Comparison of ENCODE assay signal across 25 mouse cellular contexts in genomic region chr17:30133641-30134040, GRCm38 (mm10).
DNase-seq lines count a peak whose midpoint lies in the region; ATAC-seq and TF ChIP-seq lines count a peak whose summit lies in the region.
"Had no signal": no experiment of that assay in that cellular context is flagged by ENCODE, and none has a peak within 500 bp of the region (broad histone marks: within the 10 kb centered on the region; RNA-seq: fewer than 3 reads in every experiment).

No protein-coding gene starts in this region.

- no peaks in the 10 kb centered on the region for H3K27me3 ChIP-seq in liver, adult 2 months (ENCODE audit: control insufficient read depth, insufficient read depth, low read length)
- no peaks in the 10 kb centered on the region for H3K27me3 ChIP-seq in liver, embryonic 12.5 days (replicated peaks)
- no peaks in the 10 kb centered on the region for H3K27me3 ChIP-seq in small intestine, adult 2 months (ENCODE audit: control insufficient read depth, insufficient read depth, low read length)
- no peaks in the 10 kb centered on the region for H3K27me3 ChIP-seq in embryonic facial prominence, embryonic 10.5 days (replicated peaks; ENCODE audit: low read depth, poor library complexity, severe bottlenecking)
- H3K27me3 ChIP-seq: embryonic facial prominence, embryonic 15.5 days; heart, embryonic 13.5 days; limb, embryonic 13.5 days; neural tube, embryonic 12.5 days; Patski had no signal

- no peak overlapping the region for H3K4me2 ChIP-seq in liver, embryonic 12.5 days
- H3K4me2 ChIP-seq: embryonic facial prominence, embryonic 15.5 days; heart, embryonic 13.5 days; hindbrain, embryonic 14.5 days; limb, embryonic 13.5 days; neural tube, embryonic 12.5 days had no signal

- ATAC-seq in liver, embryonic 12.5 days, result no peak
- ATAC-seq: activated CD4-positive, CD25-positive, alpha-beta regulatory T cell, adult 4 months; forebrain, postnatal 0 days; Patski had no signal

- 74% methylated on average over 12 of the region's 12 CpGs for WGBS in liver, adult 2 months
- 62% methylated on average over 12 of the region's 12 CpGs for WGBS in liver, embryonic 12.5 days (ENCODE audit: insufficient replicate concordance)
- 30% methylated on average over 12 of the region's 12 CpGs for WGBS in small intestine, adult 2 months
- WGBS in embryonic facial prominence, embryonic 10.5 days, result 86% methylated on average over 12 of the region's 12 CpGs

- H3K27ac ChIP-seq in liver, adult 2 months (replicated peaks; ENCODE audit: insufficient read depth, low read depth, low read length), result peak overlapping the region; percentile 66
- no peak overlapping the region for H3K27ac ChIP-seq in liver, embryonic 12.5 days
- H3K27ac ChIP-seq in small intestine, adult 2 months (ENCODE audit: insufficient read depth, low read depth, low read length), result peak overlapping the region; percentile 55
- H3K27ac ChIP-seq in embryonic facial prominence, embryonic 10.5 days (replicated peaks), result no peak overlapping the region
- H3K27ac ChIP-seq: embryonic facial prominence, embryonic 15.5 days; heart, embryonic 13.5 days; hindbrain, embryonic 14.5 days; kidney, postnatal 0 days; limb, embryonic 13.5 days; neural tube, embryonic 12.5 days had no signal

- H3K4me3 ChIP-seq in liver, adult 2 months (ENCODE audit: insufficient read depth, low read depth, low read length), result no peak overlapping the region
- no peak overlapping the region for H3K4me3 ChIP-seq in liver, embryonic 12.5 days
- 0 out of 2 replicates have a peak overlapping the region, but pooled peaks have one; percentile 2 for H3K4me3 ChIP-seq in small intestine, adult 2 months (ENCODE audit: low read depth, low read length)
- H3K4me3 ChIP-seq in embryonic facial prominence, embryonic 10.5 days, result no peak overlapping the region
- H3K4me3 ChIP-seq: embryonic facial prominence, embryonic 15.5 days; heart, embryonic 13.5 days; limb, embryonic 13.5 days; neural tube, embryonic 12.5 days had no signal

- TF ChIP-seq POLR2A in liver, adult 2 months (IDR thresholded peaks at IDR 0.05; ENCODE audit: extremely low read depth, insufficient read depth, low read length), result no peak
- no peak for TF ChIP-seq POLR2A in small intestine, adult 2 months (IDR thresholded peaks at IDR 0.05; ENCODE audit: low read depth, low read length)

- no peak for DNase-seq in liver, adult 2 months (ENCODE audit: extremely low read depth, low read depth, low spot score)
- peak; percentile 37 for DNase-seq in T-cell, adult 2 months (ENCODE audit: low spot score)
- DNase-seq in thymus, postnatal 14 days, result peak; percentile 63
- DNase-seq in cerebellum, postnatal 4 days (ENCODE audit: low spot score in 2 of 2), result no peak
- no peak for DNase-seq in retina, postnatal 1 day
- DNase-seq in embryonic facial prominence, embryonic 10.5 days (ENCODE audit: low spot score), result no peak
- DNase-seq: adrenal gland, postnatal 25 days; cerebellum, adult 11 months; cerebellum, postnatal 14 days; embryo, embryonic 11 days; forebrain, postnatal 0 days; heart, postnatal 36 days; kidney, adult 18-20 months; lung, adult 2 months; lung, postnatal 4 days had no signal

- H3K9ac ChIP-seq in liver, adult 2 months (ENCODE audit: low read depth, low read length), result no peak overlapping the region
- H3K9ac ChIP-seq in liver, embryonic 12.5 days, result no peak overlapping the region
- H3K9ac ChIP-seq: embryonic facial prominence, embryonic 15.5 days; forebrain, postnatal 0 days; heart, embryonic 13.5 days; hindbrain, embryonic 14.5 days; limb, embryonic 13.5 days; neural tube, embryonic 12.5 days had no signal

- H3K4me1 ChIP-seq in liver, adult 2 months (ENCODE audit: control insufficient read depth, insufficient read depth, low read length), result peaks cover 41% of the 10 kb centered on the region
- H3K4me1 ChIP-seq in liver, embryonic 12.5 days, result peaks cover 22% of the 10 kb centered on the region; the same call in 1 of the 2 replicates
- peaks cover 22% of the 10 kb centered on the region for H3K4me1 ChIP-seq in small intestine, adult 2 months (ENCODE audit: control insufficient read depth, insufficient read depth, insufficient read length, low read length)
- 0 out of 2 replicates have a peak, but pooled peaks cover 3% of the 10 kb centered on the region for H3K4me1 ChIP-seq in embryonic facial prominence, embryonic 10.5 days

- H3K9me3 ChIP-seq in liver, embryonic 12.5 days (replicated peaks), result no peaks in the 10 kb centered on the region
- H3K9me3 ChIP-seq in embryonic facial prominence, embryonic 10.5 days, result no peaks in the 10 kb centered on the region
- H3K9me3 ChIP-seq: embryonic facial prominence, embryonic 15.5 days; heart, embryonic 13.5 days; limb, embryonic 13.5 days; neural tube, embryonic 12.5 days had no signal

- no peak for TF ChIP-seq CTCF in liver, adult 2 months (IDR thresholded peaks at IDR 0.05; ENCODE audit: low read depth, low read length)
- TF ChIP-seq CTCF in small intestine, adult 2 months (IDR thresholded peaks at IDR 0.05; ENCODE audit: extremely low read depth, insufficient read length, insufficient replicate concordance, low read depth, low read length), result no peak

- no peaks in the 10 kb centered on the region for H3K36me3 ChIP-seq in liver, adult 2 months (ENCODE audit: control insufficient read depth, insufficient read depth, low read length)
- peaks cover 12% of the 10 kb centered on the region for H3K36me3 ChIP-seq in liver, embryonic 12.5 days
- H3K36me3 ChIP-seq in small intestine, adult 2 months (ENCODE audit: control insufficient read depth, insufficient read depth, low read length), result peaks cover 3% of the 10 kb centered on the region
- H3K36me3 ChIP-seq in embryonic facial prominence, embryonic 10.5 days (replicated peaks), result peaks cover 25% of the 10 kb centered on the region

- peaks cover 20% of the 10 kb centered on the region; the same call in 1 of the 2 replicates for H3K79me2 ChIP-seq in liver, adult 2 months (ENCODE audit: control insufficient read depth, insufficient read depth, low read length)

Comparison
In these comparisons a context has a peak if more than half of its experiments do, and no peak if none do; other contexts are left out.
1. H3K27ac ChIP-seq: peak in liver, adult 2 months (single experiment) and small intestine, adult 2 months (single experiment); none in liver, embryonic 12.5 days (single experiment) and embryonic facial prominence, embryonic 10.5 days (single experiment).
2. DNase-seq: peak in T-cell, adult 2 months (single experiment) and thymus, postnatal 14 days (single experiment); none in liver, adult 2 months (single experiment), cerebellum, postnatal 4 days (0 of 2), retina, postnatal 1 day (single experiment) and embryonic facial prominence, embryonic 10.5 days (single experiment).